Mouse (Mus musculus): ENCODE measurements around the gene Pax3.

- TF ChIP-seq CTCF (IDR thresholded peaks at IDR 0.05; ENCODE audit: low read depth) = no peak
- TF ChIP-seq EP300 (IDR thresholded peaks at IDR 0.05; ENCODE audit: low read depth) = no peak
These were observed 67.7 kb downstream of the Pax3 start for GRCm38 (mm10) chr1:78129267-78129666.

Measured in heart, postnatal 0 days (tissue).